Mouse (Mus musculus) lung, postnatal 14 days (tissue): ENCODE measurements at regions not wholly inside any gene's neighbourhood (a gene's known extent, or its start where the extent isn't known, plus 50 kb on each side); places are given as distances from the start of the nearest gene placed in this dataset.

ENCODE experiments used
- DNase-seq: peaks from one replicate; pipeline ENCODE4 v3.0.0; 2021

GRCm38 (mm10) chr15:97501420-97501819 is 204.2 kb downstream of the Rpap3 start:
- peak; percentile 3 for DNase-seq

GRCm38 (mm10) chr15:97499821-97500385 is 205.7 kb downstream of the Rpap3 start:
- no peak for DNase-seq

GRCm38 (mm10) chr15:97499240-97499639 is 206.4 kb downstream of the Rpap3 start:
- peak; percentile 5 for DNase-seq

- peak; percentile 43 for DNase-seq
Observed at GRCm38 (mm10) chr15:97498375-97498774, 207.2 kb downstream of the Rpap3 start.

GRCm38 (mm10) chr15:97496026-97496425 is 209.6 kb downstream of the Rpap3 start:
- no peak for DNase-seq

- DNase-seq: no peak
Observed at GRCm38 (mm10) chr15:97493340-97493739, 212.3 kb downstream of the Rpap3 start.

GRCm38 (mm10) chr15:97491796-97492195 is 213.8 kb downstream of the Rpap3 start:
- DNase-seq: no peak

- DNase-seq: no peak
Observed at GRCm38 (mm10) chr15:97487425-97487824, 218.2 kb downstream of the Rpap3 start.

- DNase-seq: no peak
Observed at GRCm38 (mm10) chr15:97471986-97472779, 225.1 kb upstream of the Amigo2 start.

- DNase-seq: no peak
Observed at GRCm38 (mm10) chr15:97471476-97471875, 224.4 kb upstream of the Amigo2 start.

- DNase-seq: no peak
Observed at GRCm38 (mm10) chr15:97469684-97470344, 222.7 kb upstream of the Amigo2 start.

GRCm38 (mm10) chr15:97468732-97469683 is 221.9 kb upstream of the Amigo2 start:
- no peak for DNase-seq

GRCm38 (mm10) chr15:97467781-97468485 is 220.8 kb upstream of the Amigo2 start:
- no peak for DNase-seq

- DNase-seq: no peak
Observed at GRCm38 (mm10) chr15:97466906-97467465, 219.9 kb upstream of the Amigo2 start.

GRCm38 (mm10) chr15:97466110-97466509 is 219.0 kb upstream of the Amigo2 start:
- no peak for DNase-seq

GRCm38 (mm10) chr15:97465366-97465765 is 218.3 kb upstream of the Amigo2 start:
- no peak for DNase-seq

- no peak for DNase-seq
Observed at GRCm38 (mm10) chr15:97464737-97465136, 217.7 kb upstream of the Amigo2 start.

GRCm38 (mm10) chr15:97462587-97462986 is 215.5 kb upstream of the Amigo2 start:
- DNase-seq: no peak

- DNase-seq: no peak
Observed at GRCm38 (mm10) chr15:97462006-97462405, 214.9 kb upstream of the Amigo2 start.

- DNase-seq: no peak
Observed at GRCm38 (mm10) chr15:97461060-97461459, 214.0 kb upstream of the Amigo2 start.

- DNase-seq: no peak
Observed at GRCm38 (mm10) chr15:97460360-97460719, 213.3 kb upstream of the Amigo2 start.
